Mouse (Mus musculus) layer of hippocampus, adult 8-10 months (tissue): ENCODE results near the gene Pla2g4e. TPM values are rescaled to one million over a fixed set of nuclear protein-coding genes. Genes with fewer than 3 reads are reported as not detected.

ENCODE experiments used
- DNase-seq, 2 experiments: peaks; one replicate each; pipeline ENCODE4 v3.0.0; 2022; ENCODE audit warnings: low spot score in 2 of 2
- total RNA-seq, 4 experiments: library from RNA; stranded (reverse); gene quantifications; 2 replicates each; pipeline ENCODE4 v1.2.4; 2022

Pla2g4e gene
- total RNA-seq, 4 experiments from 2014 or later = 12.0 to 16.9 (median 13.3) TPM

DNA sequence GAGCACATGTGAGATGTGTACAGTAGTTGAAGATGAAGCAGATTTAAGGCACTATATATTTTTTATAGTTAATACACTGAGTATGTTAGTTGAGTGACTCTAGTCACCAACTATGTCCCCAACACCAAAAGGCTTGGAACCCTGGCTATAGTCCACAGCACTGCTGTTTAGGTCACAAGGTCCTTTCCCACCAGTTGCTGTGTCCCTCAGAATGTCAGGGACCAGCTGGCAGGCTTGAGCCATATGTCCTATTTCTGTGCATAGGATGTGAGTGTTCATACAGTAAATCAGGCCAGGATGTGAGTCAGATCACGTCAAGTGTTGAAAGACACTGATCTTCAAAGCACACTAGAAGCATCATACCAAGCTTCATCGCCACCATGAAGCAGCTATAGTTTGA, 120.2 kb downstream of the Pla2g4e start:
- no peak for DNase-seq

DNA sequence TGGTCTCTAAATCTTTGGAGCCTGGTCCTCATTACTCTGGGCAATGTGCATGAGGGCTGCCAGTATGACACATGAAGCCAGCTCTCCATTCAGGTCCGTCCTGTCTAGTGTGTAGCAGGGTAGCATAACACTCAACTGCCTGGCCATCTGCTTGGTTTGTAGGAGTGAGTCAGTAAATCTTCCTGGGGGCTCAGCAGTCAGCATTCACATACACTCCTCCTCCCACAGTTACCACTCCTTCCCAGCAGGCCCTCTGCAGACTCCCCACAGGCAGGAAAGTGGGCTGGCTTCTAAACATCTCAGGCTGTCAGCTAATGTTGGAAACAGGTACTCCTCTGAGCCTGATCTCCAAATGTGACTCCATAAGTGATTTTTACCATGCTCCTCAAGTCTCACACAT, 121.0 kb downstream of the Pla2g4e start:
- DNase-seq = no peak

DNA sequence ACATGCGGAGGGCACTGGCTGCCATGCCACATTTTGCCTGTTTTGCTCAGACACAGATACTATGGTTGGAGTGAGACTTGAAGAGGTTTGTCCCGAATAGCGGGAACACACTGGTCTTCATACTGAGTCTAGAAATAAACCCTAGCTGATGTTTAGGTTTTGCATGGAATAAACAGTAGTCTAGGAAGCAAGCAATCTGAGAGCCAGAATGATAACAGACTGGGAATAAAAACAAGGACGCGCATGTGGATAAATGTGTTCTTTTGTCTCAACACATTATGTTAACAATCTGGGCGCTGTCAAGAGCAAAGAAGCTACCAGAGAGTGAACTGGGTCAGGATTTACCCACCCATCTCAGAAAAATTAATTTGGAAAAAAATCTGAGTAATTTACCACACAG, 122.2 kb downstream of the Pla2g4e start:
- no peak for DNase-seq

DNA sequence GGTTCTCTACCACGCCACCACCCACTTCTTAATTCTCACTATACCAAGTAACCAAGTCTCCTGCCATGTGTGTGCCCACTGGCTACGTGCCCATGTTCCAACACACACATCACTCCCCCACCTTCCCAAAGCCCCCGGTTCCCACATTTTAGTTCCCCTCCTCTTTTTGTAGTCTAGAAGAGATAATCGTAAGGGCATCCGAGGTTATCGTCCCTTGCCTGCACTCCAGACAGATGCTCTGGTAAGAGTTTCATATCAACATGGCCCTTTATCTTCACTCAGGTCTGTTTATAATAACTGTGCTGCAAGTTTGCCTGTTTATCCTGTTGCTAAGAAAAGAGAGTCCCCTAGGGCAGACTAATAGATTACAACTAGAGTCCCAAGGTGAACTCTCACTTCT, 127.8 kb downstream of the Pla2g4e start:
- DNase-seq = no peak

Other genes starting within 250 kb of the Pla2g4e start
- gene Jmjd7, start 217.9 kb downstream of the Pla2g4e start, total RNA-seq = 1 to 10 TPM; 3.6 to 5.7 (median 4.2) TPM
- gene Gm28042, start 217.8 kb downstream of the Pla2g4e start, total RNA-seq = 1 to 10 TPM; 1.9 to 7.8 (median 3.4) TPM
- gene Pla2g4b, start 211.9 kb downstream of the Pla2g4e start, total RNA-seq = 1 to 10 TPM; 1.4 to 5.6 (median 3.5) TPM
- gene Ehd4, start 90.7 kb downstream of the Pla2g4e start, total RNA-seq = 10 to 100 TPM in 2 of 4 experiments, 1 to 10 TPM in 2; 7.9 to 19.0 (median 12.0) TPM
- gene Pla2g4d, start 43.9 kb upstream of the Pla2g4e start, total RNA-seq = not detected
- not detected for gene Pla2g4f, start 68.8 kb upstream of the Pla2g4e start, total RNA-seq
- 10 to 100 TPM; 63.9 to 80.8 (median 71.4) TPM for gene Vps39, start 107.8 kb upstream of the Pla2g4e start, total RNA-seq
- gene Ganc, start 158.6 kb upstream of the Pla2g4e start, total RNA-seq = 10 to 100 TPM; 12.1 to 19.1 (median 15.2) TPM
- 10 to 100 TPM; 37.5 to 46.4 (median 40.1) TPM for gene Tmem87a, start 158.8 kb upstream of the Pla2g4e start, total RNA-seq
- gene Capn3, start 210.7 kb upstream of the Pla2g4e start, total RNA-seq = 10 to 100 TPM; 13.1 to 22.5 (median 17.3) TPM